Mouse (Mus musculus) cortical plate, adult 2 months (tissue): Measurements from ENCODE around the gene Atp2b2.

Experiments used
- CTCF ChIP-seq: fragments of 200-500 bp; IDR thresholded peaks from 2 replicates; pipeline ENCODE4 v1.5.1; 2011; ENCODE audit warnings: mild to moderate bottlenecking, control low read depth, low read length; ENCODE audit not compliant: insufficient read depth; ENCODE audit errors: extremely low read depth
- POLR2A ChIP-seq: fragments of 200-500 bp; IDR thresholded peaks from 2 replicates; pipeline ENCODE4 v1.6.1; 2011; ENCODE audit warnings: mild to moderate bottlenecking, low read length, control low read depth; ENCODE audit not compliant: insufficient read depth; ENCODE audit errors: extremely low read depth

DNA sequence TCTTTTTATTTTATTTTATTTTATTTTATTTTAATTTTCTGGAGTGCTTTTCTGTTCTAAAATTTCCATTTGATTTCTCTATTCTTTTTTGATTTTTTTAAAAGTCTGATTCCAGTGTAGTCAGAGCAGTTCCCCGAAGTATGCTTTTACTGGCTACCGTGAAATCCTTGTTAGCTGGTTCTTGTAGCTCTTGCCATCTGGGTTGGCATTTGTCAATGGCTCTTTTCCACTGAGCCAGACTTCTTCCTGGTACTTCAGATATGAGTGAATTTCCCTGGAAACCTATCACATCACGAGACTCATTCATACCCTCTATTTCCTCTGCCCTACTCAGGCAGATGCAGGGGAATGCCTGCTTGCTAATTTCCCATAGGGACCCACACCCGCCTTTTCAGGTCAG is 119.2 kb downstream of the Atp2b2 start:
- no peak for TF ChIP-seq CTCF
- no peak for TF ChIP-seq POLR2A
